Mouse (Mus musculus) frontal cortex, adult 2 months (tissue): ENCODE measurements around the gene Pim2. TPM values are rescaled to one million over a fixed set of nuclear protein-coding genes. Genes with fewer than 3 reads are reported as not detected.
A peak's percentile ranks its signal among the peaks of the same experiment; 100 is the strongest.
"Not testable (repeated sequence)": the region's sequence is repeated elsewhere in the genome, so short reads cannot be mapped to it uniquely, and the experiment has no call there.

Source experiments
- DNase-seq, 2 experiments: peaks; one replicate each; pipeline ENCODE4 v3.0.0; 2022; ENCODE audit warnings: low spot score in 1 of 2; ENCODE audit errors: extremely low spot score in 1 of 2
- polyA plus RNA-seq: library from polyadenylated mRNA; depleted of rRNA; stranded (reverse); fragments of >200 nt; gene quantifications from 2 replicates; pipeline ENCODE4 v1.2.3, GENCODE M21; 2012; rRNA removed

Pim2 gene
- polyA plus RNA-seq, 1 experiment = 50.5 TPM

GRCm38 (mm10) chrX:7904441-7904840 is 26.4 kb downstream of the Pim2 start:
- no peak for DNase-seq

GRCm38 (mm10) chrX:7907735-7908134 is 29.7 kb downstream of the Pim2 start, which contains the start of gene Gm10491:
TSS of gene Gm10491 (minus strand) at chrX:7907835.
- DNase-seq = no peak

DNA sequence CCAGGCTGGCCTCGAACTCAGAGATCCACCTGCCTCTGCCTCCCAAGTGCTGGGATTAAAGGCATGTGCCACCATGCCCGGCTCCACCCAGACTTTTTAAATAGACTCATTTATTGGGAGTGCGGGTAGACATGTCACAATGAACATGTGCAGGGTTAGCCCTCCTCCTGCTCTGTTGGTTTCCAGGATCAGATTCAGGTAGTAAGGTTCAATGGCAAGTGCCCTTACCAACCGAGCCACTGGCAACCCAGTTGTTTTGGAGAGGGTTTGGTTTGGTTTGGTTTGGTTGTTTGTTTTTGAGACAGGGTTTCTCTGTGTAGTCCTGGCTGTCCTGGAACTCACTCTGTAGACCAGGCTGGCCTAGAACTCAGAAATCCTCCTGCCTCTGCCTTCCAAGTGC is 31.2 kb downstream of the Pim2 start, which contains the start of gene Gm10490:
Gene Gm10490, plus strand, starts transcription at position 301 of the 400 bp plus-strand sequence.
- DNase-seq = not testable (repeated sequence)

DNA sequence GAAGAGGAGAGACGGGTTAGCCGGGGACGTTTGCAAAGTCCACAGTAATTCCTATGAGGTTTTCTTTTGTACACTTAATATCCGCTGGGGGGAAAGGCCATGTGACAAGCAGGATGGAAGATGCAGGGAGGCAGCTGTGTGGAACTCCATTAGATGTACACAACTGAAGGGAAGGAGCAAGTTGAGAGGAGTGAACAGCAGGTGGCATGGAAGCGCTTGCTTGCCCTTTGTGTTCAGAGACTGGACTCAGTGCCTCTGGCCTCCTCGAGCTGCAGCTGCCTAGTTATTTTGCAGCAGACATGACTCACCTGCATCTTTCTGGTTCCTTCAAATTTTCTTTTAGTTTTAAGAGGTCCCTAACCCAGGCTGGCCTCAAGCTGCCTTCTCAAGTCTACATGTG is 32.4 kb downstream of the Pim2 start:
- DNase-seq = no peak

DNA sequence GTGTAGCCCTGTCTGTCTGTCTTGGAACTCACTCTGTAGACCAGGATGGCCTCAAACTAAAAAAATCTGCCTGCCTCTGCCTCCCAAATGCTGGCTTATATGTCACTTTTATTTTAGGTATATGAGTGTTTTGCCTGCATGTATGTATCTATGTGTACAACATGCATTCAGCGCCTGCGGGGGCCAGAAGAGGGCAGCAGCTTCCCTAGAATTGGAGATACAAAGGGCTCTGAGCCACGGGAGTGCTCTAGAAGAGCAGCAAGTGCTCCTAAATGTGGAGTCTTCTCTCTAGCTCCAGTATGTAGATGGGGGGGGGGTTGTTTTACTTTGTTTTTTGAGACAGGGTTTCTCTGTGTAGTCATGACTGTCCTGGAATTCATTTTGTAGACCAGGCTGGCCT is 37.6 kb downstream of the Pim2 start:
- not testable (repeated sequence) for DNase-seq

GRCm38 (mm10) chrX:7917960-7918359 is 39.9 kb downstream of the Pim2 start:
- DNase-seq = not testable (repeated sequence)

- peak in 1 of 2 experiments; percentile 41 for DNase-seq
Observed at GRCm38 (mm10) chrX:7919601-7920383, 41.7 kb downstream of the Pim2 start, which contains the start of gene Pcsk1n. TSS of gene Pcsk1n (plus strand) at chrX:7919822.

- no peak for DNase-seq
Observed at GRCm38 (mm10) chrX:7922032-7922431, 44.0 kb downstream of the Pim2 start.

DNA sequence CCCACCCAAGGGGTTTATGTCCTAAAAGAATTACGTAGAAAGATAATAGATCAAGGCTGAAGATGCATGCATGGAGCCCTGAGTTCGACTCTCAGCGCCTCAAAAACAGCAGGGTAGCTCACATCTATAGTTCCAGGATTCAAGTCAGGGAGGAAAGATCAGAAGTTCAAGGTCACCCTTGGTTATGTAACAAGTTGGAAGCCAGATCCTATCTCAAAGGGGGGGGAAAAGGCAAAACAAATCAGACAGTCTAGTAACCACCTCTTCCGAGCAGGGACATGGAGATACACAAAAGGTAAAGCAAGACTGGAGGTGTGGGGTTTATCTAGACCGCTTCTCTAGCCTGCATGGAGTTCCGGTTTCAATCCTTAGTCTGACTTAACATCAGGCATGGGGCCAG is 48.2 kb downstream of the Pim2 start:
- DNase-seq = no peak

- DNase-seq = no peak
Observed at GRCm38 (mm10) chrX:7927116-7927515, 49.1 kb downstream of the Pim2 start.

- no peak for DNase-seq
Observed at GRCm38 (mm10) chrX:7928270-7928790, 50.3 kb downstream of the Pim2 start, which contains the start of gene Eras. TSS of gene Eras (minus strand) at chrX:7928607.

Other genes starting within 250 kb of the Pim2 start
- gene Syp, start 239.8 kb upstream of the Pim2 start, polyA plus RNA-seq = 961 and 980 TPM in 2 replicates
- 2.3 and 2.4 TPM in 2 replicates for gene Prickle3, start 221.0 kb upstream of the Pim2 start, polyA plus RNA-seq
- gene Plp2, start 206.9 kb upstream of the Pim2 start, polyA plus RNA-seq = 14.6 and 15.6 TPM in 2 replicates
- gene Magix, start 197.0 kb upstream of the Pim2 start, polyA plus RNA-seq = 0.90 and 1.2 TPM in 2 replicates
- 26.2 and 32.7 TPM in 2 replicates for gene Gpkow, start 181.1 kb upstream of the Pim2 start, polyA plus RNA-seq
- gene Wdr45, start 163.9 kb upstream of the Pim2 start, polyA plus RNA-seq = 75.0 and 77.0 TPM in 2 replicates
- 0.18 and 0.55 TPM in 2 replicates for gene Gm45208, start 156.0 kb upstream of the Pim2 start, polyA plus RNA-seq
- 118 and 124 TPM in 2 replicates for gene Praf2, start 149.8 kb upstream of the Pim2 start, polyA plus RNA-seq
- 23.7 and 25.4 TPM in 2 replicates for gene Ccdc120, start 127.4 kb upstream of the Pim2 start, polyA plus RNA-seq
- gene Tfe3, start 115.7 kb upstream of the Pim2 start, polyA plus RNA-seq = 23.8 and 25.1 TPM in 2 replicates
- 112 and 118 TPM in 2 replicates for gene Gripap1, start 88.5 kb upstream of the Pim2 start, polyA plus RNA-seq
- 7.4 and 7.8 TPM in 2 replicates for gene Kcnd1, start 56.0 kb upstream of the Pim2 start, polyA plus RNA-seq
- gene Otud5, start 36.9 kb upstream of the Pim2 start, polyA plus RNA-seq = 51.9 and 58.0 TPM in 2 replicates
- gene Slc35a2, start 5.8 kb downstream of the Pim2 start, polyA plus RNA-seq = 44.6 and 51.1 TPM in 2 replicates
- gene Pqbp1, start 21.0 kb downstream of the Pim2 start, polyA plus RNA-seq = 188 and 192 TPM in 2 replicates
- 17.8 and 20.3 TPM in 2 replicates for gene Timm17b, start 21.1 kb downstream of the Pim2 start, polyA plus RNA-seq
- gene Gm10491, start 29.6 kb downstream of the Pim2 start, polyA plus RNA-seq = not detected in 2 replicates
- gene Gm10490, start 31.3 kb downstream of the Pim2 start, polyA plus RNA-seq = not detected in 2 replicates
- gene Pcsk1n, start 41.6 kb downstream of the Pim2 start, polyA plus RNA-seq = 456 and 602 TPM in 2 replicates
- 0.10 TPM in 1 of 2 replicates, not detected in the other for gene Eras, start 50.3 kb downstream of the Pim2 start, polyA plus RNA-seq
- 71.9 and 81.8 TPM in 2 replicates for gene Hdac6, start 69.6 kb downstream of the Pim2 start, polyA plus RNA-seq
- not detected in 2 replicates for gene Gata1, start 99.8 kb downstream of the Pim2 start, polyA plus RNA-seq
- 0.60 and 0.84 TPM in 2 replicates for gene Glod5, start 140.2 kb downstream of the Pim2 start, polyA plus RNA-seq
- 25.0 and 27.5 TPM in 2 replicates for gene Suv39h1, start 196.5 kb downstream of the Pim2 start, polyA plus RNA-seq
- gene Was, start 212.2 kb downstream of the Pim2 start, polyA plus RNA-seq = 1.1 and 1.4 TPM in 2 replicates